Mouse (Mus musculus) neural tube, embryonic 11.5 days (tissue): ENCODE data around the gene Ltb4r1. TPM values are rescaled to one million over a fixed set of nuclear protein-coding genes. Genes with fewer than 3 reads are reported as not detected.

Experiments
- ATAC-seq: fragments of 200-750 bp; cut with Nextera tagmentation; 2 replicates; pipeline ENCODE4 v1.8.0; 2017; ENCODE audit warnings: moderate number of reproducible peaks, mild to moderate bottlenecking, moderate TSS enrichment, moderate library complexity; ENCODE audit not compliant: insufficient read depth, low FRiP score, low TSS enrichment
- DNase-seq: peaks from one replicate; pipeline ENCODE4 v3.0.0-alpha.2; 2015; ENCODE audit warnings: low spot score
- H3K27ac ChIP-seq: fragments of 300-500 bp; sonication (generic); 2 replicates; pipeline ENCODE4 v1.5.1; 2014; ENCODE audit warnings: low read depth, mild to moderate bottlenecking, low read length
- H3K27me3 ChIP-seq: fragments of 300-500 bp; sonication (generic); 2 replicates; pipeline ENCODE4 v1.6.1; 2014; ENCODE audit warnings: mild to moderate bottlenecking, low read length, mixed read lengths; ENCODE audit not compliant: control insufficient read depth, insufficient read depth
- H3K36me3 ChIP-seq: fragments of 300-500 bp; sonication (generic); 2 replicates; pipeline ENCODE4 v1.6.1; 2014; ENCODE audit warnings: mild to moderate bottlenecking, low read length, moderate library complexity, mixed read lengths; ENCODE audit not compliant: control insufficient read depth, insufficient read depth
- H3K4me1 ChIP-seq: fragments of 300-500 bp; sonication (generic); 2 replicates; pipeline ENCODE4 v1.6.1; 2014; ENCODE audit warnings: low read length, mixed read lengths; ENCODE audit not compliant: control insufficient read depth, insufficient read depth
- H3K4me2 ChIP-seq: fragments of 300-500 bp; sonication (generic); 2 replicates; pipeline ENCODE4 v1.6.1; 2014; ENCODE audit warnings: low read depth, mild to moderate bottlenecking, moderate library complexity
- H3K4me3 ChIP-seq: fragments of 300-500 bp; sonication (generic); 2 replicates; pipeline ENCODE4 v1.5.1; 2014; ENCODE audit warnings: low read depth, low read length
- H3K9ac ChIP-seq: fragments of 300-500 bp; sonication (generic); 2 replicates; pipeline ENCODE4 v1.6.1; 2014; ENCODE audit warnings: mild to moderate bottlenecking, low read length
- H3K9me3 ChIP-seq: fragments of 300-500 bp; sonication (generic); 2 replicates; pipeline ENCODE4 v1.6.1; 2016; ENCODE audit warnings: low read length; ENCODE audit not compliant: control insufficient read depth
- WGBS: fragments of 180-500 bp; shearing (Covaris S2); extraction: QIAGEN DNeasy Blood & Tissue Kit; methylation state at CpG from one replicate; pipeline ENCODE4 v1.1.7; 2014; 5-methylcytosine and 5-hydroxymethylcytosine counted together
- polyA plus RNA-seq: library from polyadenylated mRNA; unstranded; fragments of >200 nt; fragmentation: Nextera tagmentation; extraction: Ambion mirVana; gene quantifications from 2 replicates; pipeline ENCODE4 v1.2.1, GENCODE M21; 2014

Ltb4r1 gene
- polyA plus RNA-seq, 1 experiment from 2014 or later = 0.27 TPM

DNA sequence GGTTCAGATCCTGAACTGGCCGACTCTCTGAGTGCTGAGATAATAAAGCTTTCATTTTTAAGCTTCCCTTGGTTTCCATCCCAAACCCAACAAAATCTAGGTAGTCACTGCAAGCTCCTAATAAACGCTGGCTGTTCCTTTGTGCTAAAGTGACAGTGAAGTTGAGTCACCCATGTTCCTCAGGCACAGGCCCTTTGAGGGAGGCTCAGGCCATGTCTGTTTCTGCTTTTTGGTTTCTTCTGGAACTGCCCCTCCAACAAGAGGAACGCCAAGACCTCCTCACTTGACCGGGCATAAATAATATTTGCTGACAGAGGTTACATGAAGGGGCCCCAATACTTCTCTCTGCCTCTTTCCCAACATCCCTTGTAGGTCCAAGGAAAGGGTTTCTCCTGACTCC is 30.0 kb upstream of the Ltb4r1 start:
- WGBS = 86% methylated on average over 4 of the region's 4 CpGs
- no peaks in the 10 kb centered on the region for H3K36me3 ChIP-seq

DNA sequence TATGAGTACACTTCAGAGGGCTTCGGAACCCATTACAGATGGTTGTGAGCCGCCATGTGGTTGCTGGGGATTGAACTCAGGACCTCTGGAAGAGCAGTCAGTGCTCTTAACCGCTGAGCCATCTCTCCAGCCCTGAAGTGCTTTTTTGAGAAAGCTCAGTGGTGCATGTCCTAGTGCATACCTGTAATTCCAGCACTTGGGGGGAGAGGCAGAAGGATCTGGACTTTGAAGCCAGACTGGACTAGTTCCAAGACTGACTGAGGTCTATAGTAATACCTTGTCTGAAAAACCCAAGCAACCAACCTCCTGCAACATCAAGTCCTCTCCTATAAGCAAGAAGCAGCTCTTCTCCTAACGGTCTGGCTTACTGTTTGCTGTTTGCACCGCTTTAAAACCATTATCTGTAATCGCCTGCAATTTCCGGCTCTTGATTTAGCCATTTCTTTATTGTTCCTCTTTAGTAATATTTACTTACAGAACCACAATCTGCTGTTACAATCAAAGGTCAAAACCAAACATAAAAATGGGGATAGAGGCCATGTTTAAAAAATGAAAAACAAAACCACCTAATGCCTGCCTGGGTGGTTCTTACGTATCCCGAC is 28.6 kb upstream of the Ltb4r1 start:
- WGBS = 89% methylated on average over 9 of the region's 9 CpGs
- Histone ChIP-seq H3K27ac (no peak overlapping the region), H3K27me3 (no peaks in the 10 kb centered on the region), H3K4me3 (no peak overlapping the region), H3K9ac (no peak overlapping the region), H3K4me1 (no peaks in the 10 kb centered on the region), H3K4me2 (no peak overlapping the region), H3K9me3 (no peaks in the 10 kb centered on the region), H3K36me3 (no peaks in the 10 kb centered on the region)
- DNase-seq = no peak
- ATAC-seq = no peak

More for the DNA sequence above, 30.0 kb upstream of the Ltb4r1 start:
- H3K27ac ChIP-seq = no peak overlapping the region
- no peak for ATAC-seq
- H3K4me1 ChIP-seq = no peaks in the 10 kb centered on the region
- H3K9ac ChIP-seq = no peak overlapping the region
- no peaks in the 10 kb centered on the region for H3K27me3 ChIP-seq
- DNase-seq = no peak
- no peaks in the 10 kb centered on the region for H3K9me3 ChIP-seq
- H3K4me3 ChIP-seq = no peak overlapping the region
- H3K4me2 ChIP-seq = no peak overlapping the region

DNA sequence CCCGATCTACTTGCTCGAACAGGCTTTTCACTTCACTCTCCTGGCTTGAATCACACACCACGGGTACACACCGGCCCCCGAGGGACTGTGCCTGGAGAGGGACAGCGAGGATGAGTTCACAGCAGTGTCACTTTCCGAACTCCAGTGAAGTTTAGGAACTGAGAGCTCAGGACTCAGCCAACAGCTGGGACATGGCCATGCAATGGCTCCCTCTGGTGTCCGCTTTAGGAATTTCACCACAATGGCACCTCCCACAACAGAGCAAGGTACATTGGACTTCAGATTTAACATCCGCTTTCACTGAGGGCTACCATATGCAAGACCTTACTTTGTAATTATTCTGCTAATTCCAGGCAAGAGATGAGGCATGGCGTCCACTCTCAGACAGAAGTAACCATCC is 22.1 kb upstream of the Ltb4r1 start:
- Histone ChIP-seq H3K9ac (no peak overlapping the region), H3K36me3 (no peaks in the 10 kb centered on the region), H3K4me1 (peaks cover 12% of the 10 kb centered on the region), H3K9me3 (no peaks in the 10 kb centered on the region), H3K27me3 (no peaks in the 10 kb centered on the region), H3K27ac (no peak overlapping the region), H3K4me3 (no peak overlapping the region), H3K4me2 (no peak overlapping the region)
- WGBS = 22% methylated on average over 10 of the region's 10 CpGs
- DNase-seq = peak; percentile 84
- peak; percentile 64; the same call in 1 of the 2 replicates for ATAC-seq

DNA sequence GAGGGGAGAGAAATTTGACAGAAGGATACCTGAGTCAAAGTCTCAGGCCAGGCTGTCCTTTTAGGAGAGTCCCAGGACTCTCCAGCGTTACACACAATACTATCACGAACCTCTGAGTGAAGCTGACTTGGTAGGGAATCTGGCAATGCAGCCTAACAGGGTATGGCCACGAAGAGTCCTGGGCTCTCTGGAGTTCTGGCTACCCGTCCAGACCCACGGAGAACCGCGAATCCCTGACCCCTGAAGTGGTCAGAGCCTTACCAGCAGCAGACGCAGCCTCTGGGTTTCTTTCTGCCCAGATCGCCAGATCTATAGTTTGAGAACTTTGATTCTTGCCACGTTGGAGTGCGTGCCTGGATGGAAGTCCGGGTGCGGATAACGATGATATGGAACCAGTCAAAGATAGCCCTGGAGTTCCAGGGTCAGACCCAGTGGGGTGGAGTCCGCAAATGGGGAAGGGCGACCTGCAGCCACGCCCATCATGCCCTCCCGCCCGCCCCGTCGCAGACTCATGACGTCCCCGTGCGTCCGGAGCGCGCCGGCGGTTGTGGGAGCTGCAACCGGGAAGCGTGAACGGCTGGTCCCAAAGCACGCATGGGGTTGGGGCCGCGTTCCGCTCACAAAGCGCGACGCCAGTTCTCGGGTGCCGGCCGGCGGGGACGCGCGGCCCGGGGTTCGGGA is 20.4 kb upstream of the Ltb4r1 start, which contains the start of the genes Dhrs1 and Nop9:
TSS of gene Dhrs1 (minus strand) at position 511 of the 681 bp plus-strand sequence.
TSS of gene Nop9 (plus strand) at position 514 of the 681 bp plus-strand sequence.
- Histone ChIP-seq H3K36me3 (peaks cover 4% of the 10 kb centered on the region; the same call in 1 of the 2 replicates), H3K9me3 (no peaks in the 10 kb centered on the region), H3K9ac (peak within 1 kb of the TSS; percentile 79), H3K27me3 (no peaks in the 10 kb centered on the region), H3K4me3 (peak within 1 kb of the TSS; percentile 90), H3K27ac (0 out of 2 replicates have a peak within 1 kb of the TSS, but pooled peaks have one; percentile 53), H3K4me2 (peak within 1 kb of the TSS; percentile 93), H3K4me1 (peaks cover 12% of the 10 kb centered on the region)
- DNase-seq = peak; percentile 85
- peak; percentile 74 for ATAC-seq
- 3% methylated on average over 48 of the region's 48 CpGs for WGBS

DNA sequence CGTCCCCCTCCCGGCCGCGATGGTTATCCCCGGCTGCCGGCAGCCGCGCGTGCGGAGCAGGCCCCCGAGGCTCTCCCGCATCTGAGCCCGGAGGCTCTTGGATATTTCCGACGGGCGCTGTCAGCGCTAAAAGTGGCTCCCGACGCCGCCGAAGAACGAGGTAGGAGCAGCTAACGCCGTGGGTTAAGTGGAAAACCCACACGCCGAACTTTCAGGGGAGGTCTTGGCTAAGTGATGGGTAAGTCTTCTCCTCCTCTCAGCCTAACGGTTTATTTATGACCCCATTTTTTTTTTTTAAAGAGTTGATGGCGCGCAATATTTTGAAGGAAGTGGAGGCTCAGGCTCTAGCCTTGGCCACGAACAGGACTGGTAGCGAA is 19.9 kb upstream of the Ltb4r1 start:
- Histone ChIP-seq H3K9ac (peak overlapping the region; percentile 79), H3K27me3 (no peaks in the 10 kb centered on the region), H3K27ac (0 out of 2 replicates have a peak overlapping the region, but pooled peaks have one; percentile 53), H3K4me2 (peak overlapping the region; percentile 93), H3K9me3 (no peaks in the 10 kb centered on the region), H3K36me3 (peaks cover 6% of the 10 kb centered on the region), H3K4me3 (peak overlapping the region; percentile 90), H3K4me1 (peaks cover 12% of the 10 kb centered on the region)
- no peak for DNase-seq
- 1% methylated on average over 31 of the region's 31 CpGs for WGBS
- ATAC-seq = no peak

DNA sequence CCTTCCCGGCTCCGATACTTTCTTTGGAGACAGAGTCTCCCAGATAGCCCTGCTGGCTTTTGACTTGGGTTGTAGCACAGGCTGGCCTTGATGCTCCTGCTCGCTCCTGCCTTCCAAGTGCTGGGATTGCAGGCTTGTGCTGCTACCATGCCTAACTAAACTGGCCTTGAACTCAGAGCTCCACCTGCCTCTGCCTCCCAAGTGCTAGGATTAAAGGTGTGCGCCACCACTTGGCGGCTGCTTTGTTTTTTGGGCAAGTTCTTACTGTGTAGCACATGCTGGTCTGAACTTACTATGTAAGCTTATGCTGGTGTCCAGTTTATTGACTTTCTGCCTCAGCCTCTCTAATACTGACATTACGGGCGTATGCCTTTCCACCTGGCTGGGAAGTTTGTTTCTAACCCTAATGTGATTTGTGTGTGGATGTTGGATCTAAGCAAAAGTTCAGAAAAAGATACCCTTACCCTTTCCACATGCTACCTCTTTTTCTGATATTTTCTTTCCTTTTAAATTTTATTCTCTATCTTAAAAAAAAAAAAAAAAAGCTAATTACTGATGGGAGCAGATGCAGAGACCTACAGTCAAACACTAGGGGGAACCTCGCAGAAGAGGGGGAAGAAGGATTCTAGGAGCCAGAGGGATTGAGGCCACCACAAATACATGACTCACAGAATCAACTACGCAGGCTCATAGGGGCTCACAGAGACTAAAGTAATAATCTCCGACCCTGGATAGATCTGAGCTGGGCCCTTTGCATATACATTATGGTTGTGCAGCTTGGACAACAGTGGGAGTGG is 18.5 kb upstream of the Ltb4r1 start:
- WGBS = 91% methylated on average over 10 of the region's 10 CpGs
- no peaks in the 10 kb centered on the region for H3K9me3 ChIP-seq
- H3K9ac ChIP-seq = no peak overlapping the region
- no peak overlapping the region for H3K27ac ChIP-seq
- peaks cover 9% of the 10 kb centered on the region for H3K36me3 ChIP-seq
- peaks cover 12% of the 10 kb centered on the region for H3K4me1 ChIP-seq
- no peak overlapping the region for H3K4me3 ChIP-seq
- no peak overlapping the region for H3K4me2 ChIP-seq
- ATAC-seq = no peak
- no peaks in the 10 kb centered on the region for H3K27me3 ChIP-seq
- DNase-seq = no peak

DNA sequence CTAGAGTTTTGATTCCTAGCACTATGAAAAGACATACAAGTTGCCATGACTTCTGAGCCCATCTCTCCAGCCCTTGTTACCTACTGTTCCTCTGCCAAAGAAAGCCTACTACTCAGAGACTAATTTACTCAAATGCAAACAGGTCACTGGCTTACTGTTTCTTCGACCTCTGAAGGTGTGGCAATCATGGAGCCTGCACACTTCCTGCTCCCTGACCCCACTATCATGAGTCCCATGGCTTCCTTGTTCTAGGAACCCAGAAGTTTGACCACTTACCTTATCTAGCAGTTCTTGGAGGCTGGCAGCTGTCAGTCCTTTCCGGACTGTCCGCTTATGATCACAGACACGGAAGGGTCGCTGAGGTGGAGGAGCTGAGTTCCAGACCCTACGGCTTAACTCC is 8.2 kb upstream of the Ltb4r1 start:
- WGBS = 91% methylated on average over 6 of the region's 6 CpGs
- ATAC-seq = no peak

DNA sequence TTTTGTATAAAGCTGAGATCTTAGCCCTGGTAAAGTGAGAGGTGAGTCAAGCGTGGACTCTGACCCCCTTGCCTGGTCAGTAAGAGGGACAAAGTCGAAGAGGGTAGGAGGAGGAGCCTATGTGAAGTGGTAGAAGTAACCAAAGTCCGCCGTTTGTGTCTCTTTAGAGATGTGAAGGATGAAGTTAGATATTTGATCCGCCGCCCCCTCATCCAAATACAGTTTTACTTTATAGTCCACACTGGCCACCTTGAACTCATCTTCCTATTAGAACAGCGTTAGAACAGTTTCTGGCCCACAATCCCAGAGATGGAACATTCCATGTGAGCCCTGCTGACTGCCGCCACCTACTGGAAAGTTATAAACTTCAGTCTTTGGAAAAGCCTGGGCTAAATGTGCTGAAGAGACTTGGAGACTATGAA is 7.4 kb upstream of the Ltb4r1 start, which contains the start of gene Cideb:
TSS of gene Cideb (minus strand) at position 96 of the 422 bp plus-strand sequence.
- WGBS = 21% methylated on average over 8 of the region's 8 CpGs
- H3K27ac ChIP-seq = no peak within 1 kb of the TSS
- DNase-seq = peak; percentile 50
- peaks cover 20% of the 10 kb centered on the region for H3K27me3 ChIP-seq
- no peaks in the 10 kb centered on the region for H3K4me1 ChIP-seq
- no peak for ATAC-seq
- H3K4me3 ChIP-seq = no peak within 1 kb of the TSS
- H3K36me3 ChIP-seq = peaks cover 6% of the 10 kb centered on the region
- H3K9ac ChIP-seq = no peak within 1 kb of the TSS; the same call in 1 of the 2 replicates
- no peak within 1 kb of the TSS for H3K4me2 ChIP-seq
- H3K9me3 ChIP-seq = no peaks in the 10 kb centered on the region

More for the DNA sequence above, 8.2 kb upstream of the Ltb4r1 start:
- no peak for DNase-seq
- no peak overlapping the region for H3K4me2 ChIP-seq
- H3K4me3 ChIP-seq = no peak overlapping the region
- H3K27ac ChIP-seq = no peak overlapping the region
- H3K9me3 ChIP-seq = no peaks in the 10 kb centered on the region
- no peak overlapping the region for H3K9ac ChIP-seq
- H3K36me3 ChIP-seq = peaks cover 13% of the 10 kb centered on the region
- no peaks in the 10 kb centered on the region for H3K4me1 ChIP-seq
- peaks cover 12% of the 10 kb centered on the region for H3K27me3 ChIP-seq
